Mouse (Mus musculus): ENCODE measurements around the gene Ttc37.

Gene Ttc37

GRCm38 (mm10) chr13:76160587-76160986 is 62.1 kb downstream of the Ttc37 start:
- DNase-seq, result no peak

GRCm38 (mm10) chr13:76174297-76174696 is 75.8 kb downstream of the Ttc37 start:
- DNase-seq, result no peak

DNA sequence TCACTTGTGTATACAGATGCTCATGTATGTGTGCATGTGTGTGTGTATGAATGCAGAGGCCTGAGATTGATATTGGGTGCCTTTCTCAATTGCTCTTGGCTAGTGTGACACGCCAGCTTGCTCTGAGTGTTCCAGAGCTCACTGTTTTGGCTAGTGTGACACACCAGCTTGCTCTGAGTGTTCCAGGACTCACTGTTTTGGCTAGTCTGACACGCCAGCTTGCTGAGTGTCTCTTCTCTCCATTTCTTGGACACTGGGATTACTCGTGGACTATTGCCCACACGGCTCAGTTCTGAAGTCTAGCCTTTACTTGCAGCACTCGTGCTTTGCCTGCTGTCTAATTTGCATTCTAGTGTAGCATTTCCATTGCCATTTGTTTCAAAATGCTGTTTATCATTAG is 80.2 kb downstream of the Ttc37 start:
- no peak for DNase-seq

DNA sequence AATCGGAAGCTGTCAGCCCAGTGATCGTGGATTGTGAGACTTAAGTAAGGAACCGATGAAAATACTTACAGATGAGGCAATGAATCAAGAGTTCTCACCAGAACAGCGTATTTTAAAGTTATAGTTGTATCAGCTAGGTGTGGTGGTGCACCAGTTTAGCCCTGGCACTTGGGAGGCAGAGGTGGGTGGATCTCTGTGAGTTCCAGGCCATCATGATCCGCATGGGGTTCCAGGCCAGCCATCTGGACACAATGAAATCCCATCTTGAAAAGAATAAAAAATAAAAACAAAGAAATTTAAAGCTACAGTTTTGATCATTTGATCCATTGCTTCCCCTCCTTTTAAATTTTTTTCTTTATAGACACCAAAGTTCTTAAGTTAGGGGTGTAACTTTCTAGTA is 89.1 kb downstream of the Ttc37 start:
- no peak for DNase-seq

GRCm38 (mm10) chr13:76189190-76189589 is 90.7 kb downstream of the Ttc37 start:
- DNase-seq, result no peak

DNA sequence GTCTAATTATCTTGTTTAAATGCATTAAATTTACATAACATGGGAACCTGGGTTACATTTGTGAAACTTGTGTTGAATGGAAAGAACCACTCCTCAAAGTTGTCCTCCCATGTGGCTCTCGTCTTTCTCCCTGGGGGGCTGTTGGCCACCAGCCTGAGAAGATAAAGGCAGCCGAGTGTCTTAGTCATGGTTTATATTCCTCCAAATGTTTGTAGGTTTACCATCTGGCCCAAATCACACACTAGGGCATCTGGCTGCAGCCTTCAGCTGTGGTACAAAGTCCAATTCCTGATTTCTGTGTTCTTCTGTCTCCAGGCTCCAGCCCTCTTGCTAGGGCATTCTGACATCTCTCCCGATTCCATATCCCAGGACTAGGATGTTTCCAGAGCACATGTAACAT is 91.7 kb downstream of the Ttc37 start:
- DNase-seq, result no peak

DNA sequence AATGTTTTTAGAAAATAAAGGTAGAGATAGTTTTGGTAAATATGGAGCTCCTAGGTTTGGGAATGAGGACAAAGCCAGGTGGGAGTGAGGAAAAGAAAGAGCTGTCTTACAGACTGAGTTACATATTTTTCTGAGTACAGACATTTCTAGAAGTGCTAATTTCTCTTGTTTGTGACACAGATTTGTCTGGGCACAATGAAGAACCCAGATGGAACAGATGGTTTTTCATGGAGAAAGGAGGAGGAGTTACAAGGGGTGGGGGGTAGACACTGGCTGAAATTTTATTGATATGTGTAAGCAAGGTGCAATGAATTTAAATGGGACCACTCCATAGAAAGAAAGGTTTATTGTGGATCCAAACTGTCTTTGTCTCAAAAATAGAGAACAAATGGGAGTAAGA is 96.4 kb downstream of the Ttc37 start:
- DNase-seq, result no peak

DNA sequence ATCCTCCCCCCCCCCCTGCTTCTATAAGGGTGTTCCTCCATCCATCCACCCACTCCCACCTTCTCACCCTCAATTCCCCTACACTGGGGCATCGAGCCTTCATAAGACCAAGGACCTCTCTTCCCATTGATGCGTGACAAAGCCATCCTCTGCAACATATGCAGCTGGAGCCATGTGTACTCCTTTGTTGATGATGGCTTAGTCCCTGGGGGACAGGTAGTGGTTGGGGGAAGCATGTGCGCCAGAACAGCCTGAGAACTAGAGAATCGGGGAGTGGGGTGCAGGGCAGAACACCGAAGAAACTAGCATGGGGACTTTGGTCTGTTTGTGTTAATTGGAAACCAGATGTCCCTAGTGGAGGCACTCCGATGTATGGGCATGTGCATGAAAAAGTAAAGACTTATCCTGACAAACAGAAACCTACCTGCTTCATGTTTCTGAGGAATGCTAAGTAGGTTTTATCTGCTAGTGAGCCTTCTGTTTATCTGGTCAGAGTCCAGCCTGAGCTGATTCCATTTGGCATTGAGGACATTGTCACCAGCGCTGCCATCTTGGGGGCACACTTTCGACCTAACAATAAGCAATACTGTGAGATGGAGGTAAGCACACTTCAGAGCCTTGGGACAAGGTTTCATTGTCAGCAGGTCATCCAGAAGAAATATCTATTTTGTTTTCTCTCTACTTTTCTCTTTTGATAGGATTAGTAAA is 97.1 kb downstream of the Ttc37 start:
- DNase-seq, result no peak

- DNase-seq, result no peak
Measured at GRCm38 (mm10) chr13:76197297-76197848, 98.8 kb downstream of the Ttc37 start.

DNA sequence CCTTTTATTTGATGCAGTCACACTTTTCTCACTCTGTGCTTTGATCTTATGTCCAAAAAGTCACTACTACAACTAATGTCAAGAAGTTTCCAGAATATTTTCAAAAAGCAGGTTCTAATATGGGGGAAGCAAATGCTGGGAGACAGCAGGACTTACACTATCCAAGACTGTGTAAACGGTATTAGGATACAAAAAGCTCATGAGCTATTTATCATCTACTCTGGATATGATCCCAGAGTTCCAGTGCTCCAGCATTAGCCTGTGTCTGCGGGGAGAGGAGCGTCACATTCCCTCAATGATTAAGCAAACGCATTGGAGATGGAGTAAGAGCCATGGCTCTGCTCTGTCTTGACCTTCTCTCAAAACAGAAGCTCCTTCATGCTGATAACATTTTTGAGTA is 101.4 kb downstream of the Ttc37 start:
- no peak for DNase-seq

DNA sequence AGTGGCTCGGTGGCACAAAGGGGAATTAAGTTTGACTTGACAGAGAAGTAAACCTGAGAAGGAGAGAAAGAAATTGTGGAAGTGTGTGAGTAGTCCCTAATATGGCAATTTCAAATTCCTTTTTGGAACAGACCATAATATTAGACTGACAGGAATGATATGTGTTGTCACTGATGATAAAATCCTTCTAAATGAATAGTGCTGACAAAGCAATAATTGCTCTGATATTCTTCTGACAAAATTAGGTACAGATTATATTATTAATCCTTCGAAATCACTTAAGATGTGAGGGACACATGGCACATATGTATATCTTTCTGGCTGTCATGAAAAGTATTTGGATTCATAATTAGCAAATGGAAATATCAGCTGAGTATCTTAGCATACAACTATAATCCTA is 116.4 kb downstream of the Ttc37 start:
- DNase-seq, result no peak

DNA sequence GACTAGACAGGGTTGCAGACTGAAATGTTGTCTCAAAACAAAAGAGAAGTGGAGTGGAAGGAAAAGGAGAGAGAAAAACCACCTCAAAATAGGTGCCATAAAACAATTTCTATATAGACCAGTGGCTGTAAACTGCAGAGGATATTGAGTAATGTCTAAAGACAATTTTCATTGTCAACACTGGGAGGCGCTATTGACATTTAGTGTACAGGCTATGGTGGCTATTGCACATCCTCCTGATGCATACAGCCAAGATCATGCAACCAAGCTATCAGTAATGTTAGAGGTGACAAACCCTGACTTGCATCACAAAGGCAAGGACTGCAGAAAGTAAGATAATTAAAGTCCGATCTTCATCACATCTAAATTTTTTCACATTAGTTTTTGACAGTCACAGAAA is 116.9 kb downstream of the Ttc37 start:
- DNase-seq, result peak; percentile 24

Measured in retina, postnatal 1 day (tissue).